Mouse (Mus musculus): ENCODE measurements around the gene Zfp61.

DNA sequence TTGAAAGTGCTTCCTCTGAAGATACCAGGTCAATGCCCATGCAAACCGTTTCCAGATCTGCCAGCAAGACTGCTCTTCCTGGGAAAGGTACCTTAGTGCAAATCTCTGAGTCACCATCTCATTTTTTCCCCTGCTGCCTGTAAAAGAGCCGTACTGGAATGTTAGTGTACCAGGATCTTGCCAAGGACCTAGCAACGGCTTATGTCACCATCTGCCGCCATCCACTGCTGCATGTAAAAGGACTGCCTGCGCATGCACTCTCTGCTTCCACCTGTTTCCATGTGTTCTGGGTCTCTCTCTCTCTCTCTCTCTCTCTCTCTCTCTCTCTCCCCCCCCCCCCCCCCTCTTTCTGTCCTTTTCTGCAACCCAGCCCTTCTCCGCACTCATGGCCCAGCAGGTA, 12.5 kb downstream of the Zfp61 start:
- TF ChIP-seq POLR2A (IDR thresholded peaks at IDR 0.05; ENCODE audit: borderline replicate concordance, extremely low read depth, low read depth, low read length) (no peak), CTCF (IDR thresholded peaks at IDR 0.05; ENCODE audit: insufficient read depth, low read length) (no peak)
